Mouse (Mus musculus) kidney, embryonic 14.5 days (tissue): ENCODE results near the gene Gm15557. TPM values are rescaled to one million over a fixed set of nuclear protein-coding genes. Genes with fewer than 3 reads are reported as not detected.
"Not testable (repeated sequence)": the region's sequence is repeated elsewhere in the genome, so short reads cannot be mapped to it uniquely, and the experiment has no call there.

ENCODE experiments used
- ATAC-seq: fragments of 200-750 bp; cut with Nextera tagmentation; 2 replicates; pipeline ENCODE4 v1.8.0; 2017; ENCODE audit warnings: moderate number of reproducible peaks, mild to moderate bottlenecking, moderate TSS enrichment, moderate library complexity; ENCODE audit not compliant: low FRiP score, low TSS enrichment
- H3K27ac ChIP-seq: fragments of 300-500 bp; sonication (generic); 2 replicates; pipeline ENCODE4 v1.5.1; 2014; ENCODE audit warnings: low read depth, mild to moderate bottlenecking, low read length, moderate library complexity, mixed read lengths
- H3K27me3 ChIP-seq: fragments of 300-500 bp; sonication (generic); 2 replicates; pipeline ENCODE4 v1.6.1; 2014; ENCODE audit warnings: mild to moderate bottlenecking, low read length; ENCODE audit not compliant: control insufficient read depth, insufficient read depth
- H3K36me3 ChIP-seq: fragments of 300-500 bp; sonication (generic); 2 replicates; pipeline ENCODE4 v1.6.1; 2014; ENCODE audit warnings: low read length, mixed read lengths; ENCODE audit not compliant: control insufficient read depth, insufficient read depth
- H3K4me1 ChIP-seq: fragments of 300-500 bp; sonication (generic); 2 replicates; pipeline ENCODE4 v1.6.1; 2014; ENCODE audit warnings: low read length, mixed read lengths; ENCODE audit not compliant: control insufficient read depth, insufficient read depth
- H3K4me2 ChIP-seq: fragments of 300-500 bp; sonication (generic); replicated peaks from 2 replicates; pipeline ENCODE4 v1.6.1; 2014; ENCODE audit warnings: low read depth, mild to moderate bottlenecking, low read length
- H3K4me3 ChIP-seq: fragments of 300-500 bp; sonication (generic); 2 replicates; pipeline ENCODE4 v1.5.1; 2014; ENCODE audit warnings: mild to moderate bottlenecking, low read length
- H3K9ac ChIP-seq: fragments of 300-500 bp; sonication (generic); 2 replicates; pipeline ENCODE4 v1.6.1; 2014; ENCODE audit warnings: low read depth, mild to moderate bottlenecking, low read length, moderate library complexity
- H3K9me3 ChIP-seq: fragments of 300-500 bp; sonication (generic); 2 replicates; pipeline ENCODE4 v1.6.1; 2016; ENCODE audit warnings: low read length; ENCODE audit not compliant: control insufficient read depth
- WGBS: fragments of 180-500 bp; shearing (Covaris S2); extraction: QIAGEN DNeasy Blood & Tissue Kit; methylation state at CpG from one replicate; pipeline ENCODE4 v1.1.7; 2014; 5-methylcytosine and 5-hydroxymethylcytosine counted together
- polyA plus RNA-seq: library from polyadenylated mRNA; unstranded; fragments of >200 nt; fragmentation: Nextera tagmentation; extraction: Ambion mirVana; gene quantifications from 2 replicates; pipeline ENCODE4 v1.2.1, GENCODE M21; 2014

Gene Gm15557
- not detected in 2 replicates for polyA plus RNA-seq

GRCm38 (mm10) chr2:155940681-155941080, at the start of gene Gm15557:
TSS of gene Gm15557 (plus strand) at chr2:155940728.
- no peak within 1 kb of the TSS for H3K9ac ChIP-seq
- WGBS: 95% methylated on average over 3 of the region's 3 CpGs
- no peak within 1 kb of the TSS for H3K4me2 ChIP-seq
- no peak within 1 kb of the TSS for H3K27ac ChIP-seq
- no peaks in the 10 kb centered on the region for H3K27me3 ChIP-seq
- no peak for ATAC-seq
- H3K4me3 ChIP-seq: no peak within 1 kb of the TSS
- no peaks in the 10 kb centered on the region for H3K36me3 ChIP-seq
- H3K9me3 ChIP-seq: no peaks in the 10 kb centered on the region
- H3K4me1 ChIP-seq: peaks cover 9% of the 10 kb centered on the region; the same call in 1 of the 2 replicates

GRCm38 (mm10) chr2:155894307-155895045, 46.1 kb upstream of the Gm15557 start:
- no peak for ATAC-seq
- no peak overlapping the region for H3K27ac ChIP-seq

GRCm38 (mm10) chr2:155895046-155895735, 45.3 kb upstream of the Gm15557 start:
- no peak for ATAC-seq
- H3K4me1 ChIP-seq: 0 out of 2 replicates have a peak, but pooled peaks cover 3% of the 10 kb centered on the region
- no peak overlapping the region for H3K27ac ChIP-seq
- peaks cover 27% of the 10 kb centered on the region for H3K36me3 ChIP-seq
- no peaks in the 10 kb centered on the region for H3K9me3 ChIP-seq
- H3K4me2 ChIP-seq: no peak overlapping the region
- no peak overlapping the region for H3K4me3 ChIP-seq
- no peaks in the 10 kb centered on the region for H3K27me3 ChIP-seq
- 61% methylated on average over 16 of the region's 16 CpGs for WGBS
- H3K9ac ChIP-seq: no peak overlapping the region

More at GRCm38 (mm10) chr2:155894307-155895045, 46.1 kb upstream of the Gm15557 start:
- H3K36me3 ChIP-seq: peaks cover 24% of the 10 kb centered on the region
- no peak overlapping the region for H3K9ac ChIP-seq
- H3K4me1 ChIP-seq: 0 out of 2 replicates have a peak, but pooled peaks cover 3% of the 10 kb centered on the region
- 61% methylated on average over 13 of the region's 13 CpGs for WGBS
- H3K27me3 ChIP-seq: no peaks in the 10 kb centered on the region
- H3K9me3 ChIP-seq: no peaks in the 10 kb centered on the region
- no peak overlapping the region for H3K4me2 ChIP-seq
- no peak overlapping the region for H3K4me3 ChIP-seq

GRCm38 (mm10) chr2:155902989-155903631, 37.4 kb upstream of the Gm15557 start:
- 82% methylated on average over 16 of the region's 16 CpGs for WGBS
- Histone ChIP-seq H3K27ac (no peak overlapping the region), H3K4me1 (no peaks in the 10 kb centered on the region), H3K9ac (no peak overlapping the region), H3K4me3 (no peak overlapping the region), H3K4me2 (no peak overlapping the region), H3K36me3 (peaks cover 19% of the 10 kb centered on the region), H3K27me3 (no peaks in the 10 kb centered on the region), H3K9me3 (no peaks in the 10 kb centered on the region)
- ATAC-seq: no peak

GRCm38 (mm10) chr2:155903632-155904008, 36.9 kb upstream of the Gm15557 start:
- no peak overlapping the region for H3K9ac ChIP-seq
- no peaks in the 10 kb centered on the region for H3K27me3 ChIP-seq
- H3K36me3 ChIP-seq: peaks cover 18% of the 10 kb centered on the region
- ATAC-seq: no peak
- H3K27ac ChIP-seq: no peak overlapping the region
- H3K4me1 ChIP-seq: no peaks in the 10 kb centered on the region
- H3K4me3 ChIP-seq: no peak overlapping the region
- no peaks in the 10 kb centered on the region for H3K9me3 ChIP-seq
- no peak overlapping the region for H3K4me2 ChIP-seq
- WGBS: 93% methylated on average over 6 of the region's 6 CpGs

GRCm38 (mm10) chr2:155914684-155915083, 25.8 kb upstream of the Gm15557 start:
- 89% methylated on average over 6 of the region's 6 CpGs for WGBS

GRCm38 (mm10) chr2:155923143-155923542, 17.4 kb upstream of the Gm15557 start:
- Histone ChIP-seq H3K27me3 (no peaks in the 10 kb centered on the region), H3K27ac (no peak overlapping the region), H3K4me1 (peaks cover under 1% of the 10 kb centered on the region; the same call in 1 of the 2 replicates), H3K4me2 (no peak overlapping the region), H3K36me3 (peaks cover 4% of the 10 kb centered on the region; the same call in 1 of the 2 replicates), H3K9ac (no peak overlapping the region), H3K9me3 (no peaks in the 10 kb centered on the region), H3K4me3 (no peak overlapping the region)
- ATAC-seq: no peak
- WGBS: 93% methylated on average over 7 of the region's 7 CpGs

More at GRCm38 (mm10) chr2:155914684-155915083, 25.8 kb upstream of the Gm15557 start:
- H3K4me1 ChIP-seq: no peaks in the 10 kb centered on the region
- no peak overlapping the region for H3K27ac ChIP-seq
- H3K27me3 ChIP-seq: no peaks in the 10 kb centered on the region
- H3K4me3 ChIP-seq: no peak overlapping the region
- peaks cover 35% of the 10 kb centered on the region for H3K36me3 ChIP-seq
- no peaks in the 10 kb centered on the region for H3K9me3 ChIP-seq
- no peak for ATAC-seq
- H3K9ac ChIP-seq: no peak overlapping the region
- no peak overlapping the region for H3K4me2 ChIP-seq

GRCm38 (mm10) chr2:155925213-155925612, 15.3 kb upstream of the Gm15557 start:
- H3K4me3 ChIP-seq, H3K9ac ChIP-seq, H3K27me3 ChIP-seq, H3K9me3 ChIP-seq, H3K27ac ChIP-seq, H3K36me3 ChIP-seq, H3K4me2 ChIP-seq, ATAC-seq: not testable (repeated sequence)
- 88% methylated on average over 6 of the region's 6 CpGs for WGBS
- peaks cover 13% of the 10 kb centered on the region for H3K4me1 ChIP-seq
